Mouse (Mus musculus) MEL (cell line): ENCODE results near the gene Rab11a.

Experiments used
- MYB ChIP-seq: IDR thresholded peaks from 2 replicates; pipeline ENCODE4 v1.6.1; 2011; ENCODE audit warnings: mild to moderate bottlenecking, low read depth, low read length, improper control_type of control experiment
- NELFE ChIP-seq: IDR thresholded peaks from 2 replicates; pipeline ENCODE4 v1.6.1; 2011; ENCODE audit warnings: low read depth, low read length, improper control_type of control experiment
- POLR2A ChIP-seq, 2 experiments: IDR thresholded peaks; 2 replicates each; pipeline ENCODE4 v1.6.1; 2011 to 2012; ENCODE audit warnings: low read length in 2 of 2, mild to moderate bottlenecking in 2 of 2, control low read depth in 1 of 2, improper control_type of control experiment in 1 of 2, low read depth in 1 of 2, moderate library complexity in 1 of 2; ENCODE audit not compliant: control insufficient read depth in 1 of 2, insufficient read depth in 1 of 2, poor library complexity in 1 of 2
- ZNF384 ChIP-seq: IDR thresholded peaks from 2 replicates; pipeline ENCODE4 v1.6.1; 2012; ENCODE audit warnings: low read depth, mild to moderate bottlenecking, inconsistent platforms, low read length, improper control_type of control experiment

- no peak for TF ChIP-seq POLR2A (IDR thresholded peaks at IDR 0.05; ENCODE audit: control insufficient read depth in 1 of 2, insufficient read depth in 1 of 2, low read depth in 1 of 2, low read length in 2 of 2, poor library complexity in 1 of 2)
- TF ChIP-seq MYB, result no peak
- TF ChIP-seq ZNF384, result no peak
- TF ChIP-seq NELFE, result no peak
Observed at GRCm38 (mm10) chr9:64704073-64704840, 33.3 kb downstream of the Rab11a start.
